Mouse (Mus musculus) CH12.LX (cell line): Measurements from ENCODE around the gene Zpbp2. TPM values are rescaled to one million over a fixed set of nuclear protein-coding genes. Genes with fewer than 3 reads are reported as not detected.

Experiments used
- DNase-seq: peaks from one replicate; pipeline ENCODE4 v3.0.0-alpha.2; 2013; ENCODE audit errors: extremely low read depth
- H3K27ac ChIP-seq: 2 replicates; pipeline ENCODE4 v1.5.1; 2012; ENCODE audit warnings: low read depth, mild to moderate bottlenecking, control low read depth, moderate library complexity; ENCODE audit not compliant: insufficient read depth
- H3K27me3 ChIP-seq: replicated peaks from 2 replicates; pipeline ENCODE3; 2012; ENCODE audit warnings: inconsistent platforms
- H3K36me3 ChIP-seq, 2 experiments: replicated peaks in 1 of 2; 2 replicates each; pipeline versions ENCODE3 to v1.6.1; 2012; ENCODE audit warnings: inconsistent platforms in 1 of 2, low read length in 1 of 2, mild to moderate bottlenecking in 1 of 2, mixed read lengths in 1 of 2, moderate library complexity in 1 of 2; ENCODE audit not compliant: control insufficient read depth in 1 of 2, insufficient read depth in 1 of 2
- H3K4me1 ChIP-seq, 2 experiments: 2 replicates each; pipeline ENCODE4 v1.6.1; 2012; ENCODE audit warnings: inconsistent platforms in 1 of 2, moderate library complexity in 1 of 2; ENCODE audit not compliant: insufficient read depth in 2 of 2, control insufficient read depth in 1 of 2
- H3K4me2 ChIP-seq: 2 replicates; pipeline ENCODE4 v1.6.1; 2012; ENCODE audit warnings: low read depth, mild to moderate bottlenecking, control low read depth; ENCODE audit not compliant: poor library complexity, insufficient read depth, severe bottlenecking
- H3K4me3 ChIP-seq, 3 experiments: fragments of 150-350 bp in 1 of 3; sonication (generic) in 1 of 3; replicated peaks in 1 of 3; 2 replicates each; pipeline versions ENCODE3 to v1.5.1; 2011 to 2012; ENCODE audit warnings: low read depth in 2 of 3, low read length in 2 of 3, mild to moderate bottlenecking in 2 of 3, moderate library complexity in 2 of 3, control low read depth in 1 of 3, improper control_type of control experiment in 1 of 3, inconsistent platforms in 1 of 3, mixed read lengths in 1 of 3; ENCODE audit not compliant: poor library complexity in 1 of 3
- H3K79me2 ChIP-seq: replicated peaks from 2 replicates; pipeline ENCODE4 v1.6.1; 2012; ENCODE audit warnings: mild to moderate bottlenecking, moderate library complexity; ENCODE audit not compliant: control insufficient read depth, poor library complexity, insufficient read depth, severe bottlenecking; ENCODE audit errors: extremely low read depth
- H3K9ac ChIP-seq: 2 replicates; pipeline ENCODE4 v1.6.1; 2012; ENCODE audit warnings: low read depth, mild to moderate bottlenecking, control low read depth, moderate library complexity; ENCODE audit not compliant: insufficient read depth
- H3K9me3 ChIP-seq: replicated peaks from 2 replicates; pipeline ENCODE3; 2012; ENCODE audit warnings: low read length, inconsistent platforms, mixed read lengths
- BHLHE40 ChIP-seq: IDR thresholded peaks from 2 replicates; pipeline ENCODE4 v1.6.1; 2011; ENCODE audit warnings: mild to moderate bottlenecking, low read depth, low read length, improper control_type of control experiment
- ELF1 ChIP-seq: IDR thresholded peaks from 2 replicates; pipeline ENCODE4 v1.6.1; 2014; ENCODE audit warnings: low read depth, mild to moderate bottlenecking, inconsistent platforms, low read length, improper control_type of control experiment
- ETS1 ChIP-seq: conservative IDR thresholded peaks from 2 replicates; pipeline ENCODE4 v1.6.1; 2012; ENCODE audit warnings: low read depth, mild to moderate bottlenecking, inconsistent platforms, low read length, improper control_type of control experiment, moderate library complexity
- JUN ChIP-seq: IDR thresholded peaks from 2 replicates; pipeline ENCODE4 v1.6.1; 2011; ENCODE audit warnings: low read depth, mild to moderate bottlenecking, low read length, improper control_type of control experiment, moderate library complexity; ENCODE audit not compliant: insufficient read depth
- MAX ChIP-seq: IDR thresholded peaks from 2 replicates; pipeline ENCODE4 v1.6.1; 2011; ENCODE audit warnings: low read length, improper control_type of control experiment
- MEF2A ChIP-seq: IDR thresholded peaks from 2 replicates; pipeline ENCODE4 v1.6.1; 2014; ENCODE audit warnings: low read depth, mild to moderate bottlenecking, inconsistent platforms, low read length, improper control_type of control experiment, borderline replicate concordance
- NELFE ChIP-seq: IDR thresholded peaks from 2 replicates; pipeline ENCODE4 v1.6.1; 2011; ENCODE audit warnings: low read depth, low read length, improper control_type of control experiment
- POLR2A ChIP-seq: IDR thresholded peaks from 2 replicates; pipeline ENCODE4 v1.6.1; 2011; ENCODE audit warnings: low read depth, mild to moderate bottlenecking, improper control_type of control experiment, low read length
- POLR2AphosphoS2 ChIP-seq: IDR thresholded peaks from 2 replicates; pipeline ENCODE4 v1.6.1; 2011; ENCODE audit warnings: low read depth, low read length, improper control_type of control experiment
- RAD21 ChIP-seq: IDR thresholded peaks from 2 replicates; pipeline ENCODE4 v1.6.1; 2011; ENCODE audit warnings: low read depth, mild to moderate bottlenecking, low read length, improper control_type of control experiment, moderate library complexity
- SMC3 ChIP-seq: IDR thresholded peaks from 2 replicates; pipeline ENCODE4 v1.6.1; 2011; ENCODE audit warnings: low read depth, low read length, improper control_type of control experiment
- UBTF ChIP-seq: IDR thresholded peaks from 2 replicates; pipeline ENCODE4 v1.6.1; 2012; ENCODE audit warnings: low read depth, mild to moderate bottlenecking, inconsistent platforms, low read length, improper control_type of control experiment, moderate library complexity
- ZKSCAN1 ChIP-seq: IDR thresholded peaks from 2 replicates; pipeline ENCODE4 v1.6.1; 2012; ENCODE audit warnings: low read depth, inconsistent platforms, low read length, improper control_type of control experiment, borderline replicate concordance
- dilution Hi-C: fragments of 300-500 bp; cut with MboI; formaldehyde crosslinking; loops from 2 replicates; pipeline ENCODE4 v1.14.3; 2020; ENCODE audit warnings: low sequenced_read_pairs; ENCODE audit not compliant: extremely low pct_unique_long_range_greater_than_20kb, extremely low pct_ligation_motif_present
- in situ Hi-C: fragments of 300-500 bp; cut with MboI; formaldehyde crosslinking; loops from 3 replicates; pipeline ENCODE4 v1.14.3; 2019; ENCODE audit warnings: low sequenced_read_pairs, low pct_ligation_motif_present, low pct_unique_long_range_greater_than_20kb, mixed read lengths
- polyA plus RNA-seq: library from polyadenylated mRNA; unstranded; fragments of >175 nt; gene quantifications from 2 replicates; pipeline ENCODE4 v1.2.1, GENCODE M21; 2012; ENCODE audit warnings: low read depth; ENCODE audit not compliant: insufficient read length
- total RNA-seq, 2 experiments: library from RNA; depleted of rRNA; stranded (reverse); fragments of 300-350 nt in 1 of 2; fragments of >200 nt in 1 of 2; gene quantifications; 2 replicates each; pipeline ENCODE4 v1.2.3; 2012 to 2014

Zpbp2 gene
- total and polyA plus RNA-seq, 3 experiments: 3.2 to 3.9 (median 3.7) TPM

DNA sequence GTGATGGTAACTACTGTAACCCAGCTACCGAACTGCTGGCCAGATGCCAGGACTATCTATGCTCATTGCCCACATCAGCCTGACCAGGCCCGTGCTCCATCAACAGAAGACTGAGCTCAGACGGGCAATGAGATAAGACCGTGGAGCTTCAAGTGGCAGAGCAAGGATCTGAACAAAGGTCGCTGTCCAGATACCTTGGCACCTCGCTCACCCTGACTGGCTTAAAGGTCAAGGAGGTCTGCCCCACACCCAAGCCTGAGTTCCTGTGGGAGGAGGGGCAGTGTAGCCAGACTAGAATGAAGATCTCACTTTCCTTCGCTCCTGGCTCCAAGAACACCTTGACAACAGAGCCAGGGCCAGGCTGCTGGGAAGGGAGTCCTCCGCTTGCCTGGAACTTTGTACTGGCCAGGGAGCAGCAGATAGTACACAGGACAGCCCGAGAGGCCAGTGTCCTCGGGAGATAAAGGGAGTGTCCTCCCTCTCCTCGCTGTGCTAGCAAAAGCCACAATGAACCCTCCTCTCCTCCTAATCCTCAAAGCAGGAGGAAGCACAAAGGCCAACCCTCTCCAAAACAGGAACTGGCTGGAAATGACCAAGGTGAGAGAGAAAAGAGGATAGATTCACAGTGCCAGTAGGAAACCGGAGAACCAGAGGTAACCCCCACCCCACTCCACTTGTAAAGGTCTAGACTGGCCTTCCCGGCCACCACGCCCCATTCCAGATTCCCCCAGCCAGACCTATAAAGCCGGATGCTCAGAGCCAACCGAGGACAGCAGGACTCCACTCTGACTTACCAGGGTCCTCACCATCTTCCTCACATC lies 29.6 kb downstream of the Zpbp2 start:
- Histone ChIP-seq H3K36me3 (peaks cover 35 to 58% of the 10 kb centered on the region in 2 experiments), H3K4me1 (peaks cover 11 to 22% of the 10 kb centered on the region in 2 experiments)

DNA sequence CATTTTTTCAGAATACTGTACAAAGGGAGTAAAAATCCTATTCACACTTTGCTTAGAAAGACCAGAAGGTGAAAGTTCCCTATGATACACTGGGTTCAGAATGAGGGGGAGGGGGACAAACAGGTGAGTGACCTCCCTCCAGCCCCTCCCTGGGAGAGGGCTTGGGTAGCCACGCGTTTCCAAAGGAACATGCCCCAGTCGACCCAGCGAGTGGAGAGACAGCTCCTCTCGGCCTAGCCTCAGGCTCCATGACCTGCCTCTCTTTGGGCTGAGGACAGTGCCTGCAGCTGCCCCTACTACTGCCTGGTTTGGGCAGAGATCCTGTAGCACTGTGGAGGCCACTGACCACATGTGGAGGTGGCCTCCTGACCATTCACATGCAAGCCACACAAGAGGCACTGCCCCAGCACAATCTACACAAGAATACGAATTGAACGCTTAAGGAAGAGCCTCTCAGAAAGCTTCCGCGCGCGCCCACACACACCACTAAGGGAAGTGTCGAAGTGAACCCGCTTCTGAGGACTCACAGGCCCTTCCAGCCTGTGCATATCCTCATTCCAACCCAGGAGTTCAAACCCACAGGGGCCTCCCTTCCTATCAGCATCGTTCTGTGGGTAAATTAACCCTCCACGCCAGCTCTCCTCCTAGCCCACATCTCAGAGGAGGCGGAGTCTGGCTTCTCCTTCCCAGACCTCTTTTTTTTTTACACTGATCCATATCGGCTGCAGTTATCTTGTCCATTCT lies 30.6 kb downstream of the Zpbp2 start:
- no peak for DNase-seq
- no peaks in the 10 kb centered on the region for H3K27me3 ChIP-seq
- H3K4me3 ChIP-seq: no peak overlapping the region
- peaks cover 35 to 58% of the 10 kb centered on the region in 2 experiments for H3K36me3 ChIP-seq
- in situ Hi-C loops: no loop called here
- H3K4me2 ChIP-seq: no peak overlapping the region
- no peak overlapping the region for H3K9ac ChIP-seq
- peaks cover 16 to 23% of the 10 kb centered on the region in 2 experiments for H3K4me1 ChIP-seq
- no peak for TF ChIP-seq RAD21
- TF ChIP-seq ELF1: no peak
- no peak for TF ChIP-seq NELFE
- TF ChIP-seq, all 38 proteins: peak for 0
- Histone ChIP-seq H3K79me2 (peaks cover 14% of the 10 kb centered on the region), H3K9me3 (peaks cover 2% of the 10 kb centered on the region), H3K27ac (no peak overlapping the region)
- dilution Hi-C loops: no loop called here

More for the DNA sequence above, 29.6 kb downstream of the Zpbp2 start:
- in situ Hi-C loops: no loop called here
- H3K27ac ChIP-seq: no peak overlapping the region
- peaks cover 5% of the 10 kb centered on the region for H3K79me2 ChIP-seq
- peaks cover 2% of the 10 kb centered on the region for H3K9me3 ChIP-seq
- no peak overlapping the region for H3K4me2 ChIP-seq
- H3K9ac ChIP-seq: no peak overlapping the region
- no peaks in the 10 kb centered on the region for H3K27me3 ChIP-seq
- no peak for DNase-seq
- TF ChIP-seq UBTF: no peak
- no peak for TF ChIP-seq MAX
- TF ChIP-seq MEF2A: no peak
- no peak for TF ChIP-seq BHLHE40
- no peak for TF ChIP-seq JUN
- TF ChIP-seq NELFE: no peak
- TF ChIP-seq RAD21: no peak
- TF ChIP-seq POLR2AphosphoS2: no peak
- TF ChIP-seq SMC3: no peak
- TF ChIP-seq ETS1: no peak
- no peak for TF ChIP-seq ZKSCAN1
- TF ChIP-seq POLR2A: no peak
- dilution Hi-C loops: no loop called here
- no peak overlapping the region for H3K4me3 ChIP-seq
